Mouse (Mus musculus): Measurements from ENCODE around the gene Daglb. TPM values are rescaled to one million over a fixed set of nuclear protein-coding genes. Genes with fewer than 3 reads are reported as not detected.

Daglb gene
- polyA plus RNA-seq, 1 experiment from 2014 or later = 7.2 TPM

DNA sequence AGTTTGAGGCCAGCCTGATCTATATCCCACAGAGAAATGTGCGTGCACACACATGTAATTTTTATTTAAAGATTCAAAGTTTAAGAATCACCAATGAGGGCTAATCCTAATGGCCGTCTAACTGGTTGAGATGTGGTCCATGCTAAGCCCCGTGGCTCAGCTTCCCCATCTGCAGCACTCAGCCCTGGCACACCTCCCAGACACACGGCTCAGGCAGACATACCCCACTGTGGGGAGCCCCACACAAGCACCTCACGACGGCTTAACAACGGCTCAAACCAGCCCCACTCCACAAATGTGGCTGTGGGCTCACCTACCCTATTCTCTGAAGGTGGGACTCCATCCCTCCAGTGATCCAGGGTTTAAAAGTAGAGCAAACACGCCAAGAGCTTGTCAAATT is 40.7 kb downstream of the Daglb start:
- Histone ChIP-seq H3K9ac (ENCODE audit: low read depth, low read length) (no peak overlapping the region), H3K9me3 (ENCODE audit: control insufficient read depth, low read length) (no peaks in the 10 kb centered on the region), H3K4me2 (replicated peaks; ENCODE audit: low read depth, low read length) (no peak overlapping the region), H3K27ac (ENCODE audit: low read depth, low read length) (no peak overlapping the region), H3K4me3 (ENCODE audit: low read length) (no peak overlapping the region), H3K27me3 (ENCODE audit: control insufficient read depth, insufficient read depth, low read length) (no peaks in the 10 kb centered on the region), H3K4me1 (ENCODE audit: control insufficient read depth, insufficient read depth, low read length) (no peaks in the 10 kb centered on the region), H3K36me3 (ENCODE audit: control insufficient read depth, insufficient read depth, low read length) (peaks cover 66% of the 10 kb centered on the region)
- ATAC-seq (ENCODE audit: low FRiP score, low TSS enrichment) = no peak
- 97% methylated on average over 8 of the region's 8 CpGs for WGBS

DNA sequence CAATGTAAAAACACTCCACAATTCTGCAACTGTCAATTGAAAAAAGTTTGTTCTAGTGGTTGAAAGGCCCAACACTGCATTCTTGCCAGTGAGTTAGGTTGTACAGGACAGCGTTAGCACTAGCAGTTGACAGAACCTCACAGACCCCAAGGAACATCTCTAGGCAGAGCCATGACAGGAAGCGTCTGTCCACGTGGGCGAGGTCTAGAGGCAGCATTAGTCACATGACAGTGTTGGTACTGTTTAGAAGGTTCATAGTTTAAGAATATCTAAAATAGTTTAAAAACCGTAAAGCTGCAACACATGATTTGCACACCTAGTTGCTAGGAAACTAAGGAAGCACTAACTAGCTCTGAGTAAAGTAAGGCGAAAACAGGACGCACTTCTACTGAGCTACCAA is 41.2 kb downstream of the Daglb start:
- H3K9ac ChIP-seq (ENCODE audit: low read depth, low read length) = no peak overlapping the region
- ATAC-seq (ENCODE audit: low FRiP score, low TSS enrichment) = no peak
- H3K4me2 ChIP-seq (replicated peaks; ENCODE audit: low read depth, low read length) = no peak overlapping the region
- H3K9me3 ChIP-seq (ENCODE audit: control insufficient read depth, low read length) = no peaks in the 10 kb centered on the region
- H3K27me3 ChIP-seq (ENCODE audit: control insufficient read depth, insufficient read depth, low read length) = no peaks in the 10 kb centered on the region
- no peaks in the 10 kb centered on the region for H3K4me1 ChIP-seq (ENCODE audit: control insufficient read depth, insufficient read depth, low read length)
- no peak overlapping the region for H3K27ac ChIP-seq (ENCODE audit: low read depth, low read length)
- H3K4me3 ChIP-seq (ENCODE audit: low read length) = no peak overlapping the region
- H3K36me3 ChIP-seq (ENCODE audit: control insufficient read depth, insufficient read depth, low read length) = peaks cover 71% of the 10 kb centered on the region
- WGBS = 83% methylated on average over 7 of the region's 7 CpGs

- Histone ChIP-seq H3K4me1 (ENCODE audit: control insufficient read depth, insufficient read depth, low read length) (no peaks in the 10 kb centered on the region), H3K36me3 (ENCODE audit: control insufficient read depth, insufficient read depth, low read length) (peaks cover 83% of the 10 kb centered on the region), H3K9me3 (ENCODE audit: control insufficient read depth, low read length) (no peaks in the 10 kb centered on the region), H3K4me3 (ENCODE audit: low read length) (no peak overlapping the region), H3K9ac (ENCODE audit: low read depth, low read length) (no peak overlapping the region), H3K27me3 (ENCODE audit: control insufficient read depth, insufficient read depth, low read length) (no peaks in the 10 kb centered on the region), H3K27ac (ENCODE audit: low read depth, low read length) (no peak overlapping the region), H3K4me2 (replicated peaks; ENCODE audit: low read depth, low read length) (no peak overlapping the region)
- no peak for ATAC-seq (ENCODE audit: low FRiP score, low TSS enrichment)
- 86% methylated on average over 9 of the region's 9 CpGs for WGBS
These were observed 44.9 kb downstream of the Daglb start for GRCm38 (mm10) chr5:143509294-143509693.

DNA sequence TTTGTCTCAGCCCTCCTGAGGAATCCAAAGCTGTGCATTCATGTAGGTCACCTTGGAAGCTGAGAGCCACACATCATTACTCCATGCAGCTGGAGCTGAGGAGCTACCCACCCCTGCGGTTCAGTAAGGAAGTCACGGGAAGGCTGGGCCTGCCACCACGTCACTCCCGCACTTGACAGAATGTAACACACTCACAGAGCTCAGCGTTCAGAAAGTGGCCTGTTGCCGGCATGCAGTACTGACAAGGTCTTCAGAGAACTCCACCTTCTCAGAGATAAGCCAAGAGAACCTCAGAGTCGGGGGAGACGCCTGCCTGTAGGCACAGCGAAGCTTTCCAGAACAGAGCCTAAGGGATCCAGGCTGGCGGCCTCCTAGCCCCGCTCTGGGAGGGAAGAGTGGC is 45.4 kb downstream of the Daglb start:
- WGBS = 79% methylated on average over 11 of the region's 11 CpGs
- Histone ChIP-seq H3K4me2 (replicated peaks; ENCODE audit: low read depth, low read length) (no peak overlapping the region), H3K9me3 (ENCODE audit: control insufficient read depth, low read length) (no peaks in the 10 kb centered on the region), H3K27ac (ENCODE audit: low read depth, low read length) (no peak overlapping the region), H3K4me1 (ENCODE audit: control insufficient read depth, insufficient read depth, low read length) (no peaks in the 10 kb centered on the region), H3K27me3 (ENCODE audit: control insufficient read depth, insufficient read depth, low read length) (no peaks in the 10 kb centered on the region), H3K36me3 (ENCODE audit: control insufficient read depth, insufficient read depth, low read length) (peaks cover 83% of the 10 kb centered on the region), H3K4me3 (ENCODE audit: low read length) (no peak overlapping the region), H3K9ac (ENCODE audit: low read depth, low read length) (no peak overlapping the region)
- ATAC-seq (ENCODE audit: low FRiP score, low TSS enrichment) = no peak

DNA sequence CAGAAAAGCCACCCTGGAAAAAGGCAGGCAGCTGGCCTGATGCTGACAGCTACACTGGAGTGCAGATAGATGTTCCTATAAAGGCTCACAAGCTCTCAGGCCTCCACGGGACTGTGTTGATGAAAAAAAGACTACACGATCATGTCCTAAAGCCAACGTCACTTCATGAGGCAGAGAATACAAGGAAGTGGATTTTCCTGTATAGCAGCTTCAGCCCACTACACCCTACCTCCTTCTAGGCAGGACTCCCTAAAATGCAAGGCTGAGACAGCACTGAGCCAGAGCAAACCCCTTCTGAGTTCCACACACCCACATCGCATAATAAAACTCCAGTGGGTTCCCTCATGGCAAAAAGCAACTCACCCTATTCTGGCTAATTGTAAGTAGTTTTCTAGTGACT is 47.2 kb downstream of the Daglb start:
- 74% methylated on average over 4 of the region's 4 CpGs for WGBS
- ATAC-seq (ENCODE audit: low FRiP score, low TSS enrichment) = no peak
- no peaks in the 10 kb centered on the region for H3K4me1 ChIP-seq (ENCODE audit: control insufficient read depth, insufficient read depth, low read length)
- peaks cover 85% of the 10 kb centered on the region for H3K36me3 ChIP-seq (ENCODE audit: control insufficient read depth, insufficient read depth, low read length)
- no peak overlapping the region for H3K4me3 ChIP-seq (ENCODE audit: low read length)
- H3K9me3 ChIP-seq (ENCODE audit: control insufficient read depth, low read length) = no peaks in the 10 kb centered on the region
- H3K27me3 ChIP-seq (ENCODE audit: control insufficient read depth, insufficient read depth, low read length) = no peaks in the 10 kb centered on the region
- no peak overlapping the region for H3K4me2 ChIP-seq (replicated peaks; ENCODE audit: low read depth, low read length)
- no peak overlapping the region for H3K27ac ChIP-seq (ENCODE audit: low read depth, low read length)
- no peak overlapping the region for H3K9ac ChIP-seq (ENCODE audit: low read depth, low read length)

- WGBS = 94% methylated on average over 4 of the region's 4 CpGs
- no peak for ATAC-seq (ENCODE audit: low FRiP score, low TSS enrichment)
- no peaks in the 10 kb centered on the region for H3K9me3 ChIP-seq (ENCODE audit: control insufficient read depth, low read length)
These were observed 47.9 kb downstream of the Daglb start for GRCm38 (mm10) chr5:143512305-143512704.

DNA sequence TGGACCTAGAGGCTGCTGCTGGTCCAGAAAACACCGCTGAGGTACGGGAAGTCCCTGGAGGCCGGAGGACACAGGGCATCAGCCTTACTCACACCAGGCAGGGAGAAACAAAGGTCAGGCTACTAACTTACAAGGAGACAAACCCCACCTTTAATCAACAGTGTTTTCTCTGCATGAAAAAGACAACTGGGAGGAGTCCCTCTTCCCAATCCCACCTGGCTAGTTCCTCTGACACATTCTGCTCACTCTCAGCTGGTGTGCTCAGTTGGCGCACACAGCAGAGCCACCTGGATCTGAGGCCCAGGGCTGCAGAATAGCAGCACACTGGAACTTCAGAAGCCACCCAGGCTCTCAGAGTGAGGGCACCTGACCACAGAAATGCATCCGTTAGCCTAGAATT is 50.5 kb downstream of the Daglb start:
- Histone ChIP-seq H3K36me3 (ENCODE audit: control insufficient read depth, insufficient read depth, low read length) (peaks cover 58% of the 10 kb centered on the region), H3K9ac (ENCODE audit: low read depth, low read length) (no peak overlapping the region), H3K27ac (ENCODE audit: low read depth, low read length) (no peak overlapping the region), H3K4me2 (replicated peaks; ENCODE audit: low read depth, low read length) (no peak overlapping the region), H3K9me3 (ENCODE audit: control insufficient read depth, low read length) (no peaks in the 10 kb centered on the region), H3K4me1 (ENCODE audit: control insufficient read depth, insufficient read depth, low read length) (peaks cover 4% of the 10 kb centered on the region; the same call in 1 of the 2 replicates), H3K27me3 (ENCODE audit: control insufficient read depth, insufficient read depth, low read length) (no peaks in the 10 kb centered on the region), H3K4me3 (ENCODE audit: low read length) (no peak overlapping the region)
- 92% methylated on average over 5 of the region's 5 CpGs for WGBS
- no peak for ATAC-seq (ENCODE audit: low FRiP score, low TSS enrichment)

More at GRCm38 (mm10) chr5:143512305-143512704, 47.9 kb downstream of the Daglb start:
- H3K4me1 ChIP-seq (ENCODE audit: control insufficient read depth, insufficient read depth, low read length) = no peaks in the 10 kb centered on the region
- H3K4me2 ChIP-seq (replicated peaks; ENCODE audit: low read depth, low read length) = no peak overlapping the region
- H3K9ac ChIP-seq (ENCODE audit: low read depth, low read length) = no peak overlapping the region
- H3K4me3 ChIP-seq (ENCODE audit: low read length) = no peak overlapping the region
- no peak overlapping the region for H3K27ac ChIP-seq (ENCODE audit: low read depth, low read length)
- H3K27me3 ChIP-seq (ENCODE audit: control insufficient read depth, insufficient read depth, low read length) = no peaks in the 10 kb centered on the region
- peaks cover 82% of the 10 kb centered on the region for H3K36me3 ChIP-seq (ENCODE audit: control insufficient read depth, insufficient read depth, low read length)

GRCm38 (mm10) chr5:143517005-143517404 is 52.6 kb downstream of the Daglb start:
- Histone ChIP-seq H3K27ac (ENCODE audit: low read depth, low read length) (no peak overlapping the region), H3K4me1 (ENCODE audit: control insufficient read depth, insufficient read depth, low read length) (peaks cover 8% of the 10 kb centered on the region; the same call in 1 of the 2 replicates), H3K9me3 (ENCODE audit: control insufficient read depth, low read length) (no peaks in the 10 kb centered on the region), H3K4me3 (ENCODE audit: low read length) (no peak overlapping the region), H3K27me3 (ENCODE audit: control insufficient read depth, insufficient read depth, low read length) (no peaks in the 10 kb centered on the region), H3K9ac (ENCODE audit: low read depth, low read length) (no peak overlapping the region), H3K4me2 (replicated peaks; ENCODE audit: low read depth, low read length) (no peak overlapping the region), H3K36me3 (ENCODE audit: control insufficient read depth, insufficient read depth, low read length) (peaks cover 45% of the 10 kb centered on the region)
- ATAC-seq (ENCODE audit: low FRiP score, low TSS enrichment) = no peak
- 87% methylated on average over 11 of the region's 11 CpGs for WGBS

- H3K4me1 ChIP-seq (ENCODE audit: control insufficient read depth, insufficient read depth, low read length) = peaks cover 8% of the 10 kb centered on the region; the same call in 1 of the 2 replicates
- 76% methylated on average over 6 of the region's 6 CpGs for WGBS
- H3K4me2 ChIP-seq (replicated peaks; ENCODE audit: low read depth, low read length) = no peak overlapping the region
- no peak overlapping the region for H3K27ac ChIP-seq (ENCODE audit: low read depth, low read length)
- no peaks in the 10 kb centered on the region for H3K27me3 ChIP-seq (ENCODE audit: control insufficient read depth, insufficient read depth, low read length)
- no peak for ATAC-seq (ENCODE audit: low FRiP score, low TSS enrichment)
- no peaks in the 10 kb centered on the region for H3K9me3 ChIP-seq (ENCODE audit: control insufficient read depth, low read length)
- H3K36me3 ChIP-seq (ENCODE audit: control insufficient read depth, insufficient read depth, low read length) = peaks cover 41% of the 10 kb centered on the region
- no peak overlapping the region for H3K4me3 ChIP-seq (ENCODE audit: low read length)
- H3K9ac ChIP-seq (ENCODE audit: low read depth, low read length) = no peak overlapping the region
These were observed 53.1 kb downstream of the Daglb start for GRCm38 (mm10) chr5:143517436-143517835.

Measured in kidney, embryonic 14.5 days (tissue).